Mouse (Mus musculus) kidney, adult 2 months (tissue): ENCODE measurements at regions not wholly inside any gene's neighbourhood (a gene's known extent, or its start where the extent isn't known, plus 50 kb on each side); places are given as distances from the start of the nearest gene placed in this dataset.

Experiments
- DNase-seq: peaks from one replicate; pipeline ENCODE4 v3.0.0; 2021
- H3K27ac ChIP-seq: fragments of 200-500 bp; 2 replicates; pipeline ENCODE4 v1.5.1; 2012; ENCODE audit warnings: low read depth, low read length, control low read depth, inconsistent platforms; ENCODE audit not compliant: insufficient read depth
- H3K27me3 ChIP-seq: fragments of 200-500 bp; replicated peaks from 2 replicates; pipeline ENCODE4 v1.6.1; 2012; ENCODE audit warnings: mild to moderate bottlenecking, moderate library complexity, low read length, inconsistent platforms; ENCODE audit not compliant: control insufficient read depth, insufficient read depth
- H3K36me3 ChIP-seq: fragments of 200-500 bp; 2 replicates; pipeline ENCODE4 v1.6.1; 2012; ENCODE audit warnings: mild to moderate bottlenecking, moderate library complexity, low read length, inconsistent platforms; ENCODE audit not compliant: control insufficient read depth, insufficient read depth
- H3K4me1 ChIP-seq: fragments of 200-500 bp; 2 replicates; pipeline ENCODE4 v1.6.1; 2011; ENCODE audit warnings: low read length; ENCODE audit not compliant: control insufficient read depth, insufficient read depth
- H3K4me3 ChIP-seq: fragments of 200-500 bp; 2 replicates; pipeline ENCODE4 v1.5.1; 2011; ENCODE audit warnings: mild to moderate bottlenecking, low read depth, low read length, control low read depth; ENCODE audit not compliant: insufficient read depth
- CTCF ChIP-seq: fragments of 200-500 bp; conservative IDR thresholded peaks from 2 replicates; pipeline ENCODE4 v1.5.1; 2011; ENCODE audit warnings: low read depth, mild to moderate bottlenecking, control low read depth, low read length, moderate library complexity, mixed read lengths; ENCODE audit not compliant: insufficient read depth, insufficient read length
- POLR2A ChIP-seq: fragments of 200-500 bp; IDR thresholded peaks from one replicate; pipeline ENCODE4 v1.6.1; 2011; ENCODE audit warnings: low read depth, low read length, control low read depth
- WGBS: fragments of 180-500 bp; shearing (Covaris S2); methylation state at CpG from one replicate; pipeline ENCODE4 v1.1.7; 2018; 5-methylcytosine and 5-hydroxymethylcytosine counted together

DNA sequence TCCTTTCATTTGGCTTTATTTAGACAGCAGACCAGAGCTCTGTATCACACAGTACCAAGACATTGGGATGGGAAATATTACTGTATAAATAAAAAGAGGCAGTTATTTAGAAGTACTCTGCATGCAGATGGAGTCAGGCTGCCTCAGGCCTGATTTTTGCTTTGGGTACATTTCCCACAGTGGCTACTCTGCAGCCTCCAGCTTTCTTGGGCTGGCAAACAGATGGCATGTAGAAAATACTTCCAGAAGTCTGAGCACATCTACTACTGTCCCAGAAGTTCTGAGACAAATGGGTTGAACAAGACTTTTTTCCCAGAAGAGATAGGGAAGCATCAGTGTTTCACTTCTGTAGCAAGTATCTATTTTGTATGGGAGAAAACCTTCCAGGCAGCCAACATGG, 229.8 kb upstream of the Far2 start:
- no peaks in the 10 kb centered on the region for H3K36me3 ChIP-seq
- H3K27me3 ChIP-seq = no peaks in the 10 kb centered on the region; the same call in 1 of the 2 replicates
- no peaks in the 10 kb centered on the region for H3K4me1 ChIP-seq
- DNase-seq = no peak
- H3K27ac ChIP-seq = no peak overlapping the region
- TF ChIP-seq POLR2A (no peak), CTCF (no peak)
- H3K4me3 ChIP-seq = no peak overlapping the region

GRCm38 (mm10) chr6:147822215-147822614, 224.8 kb upstream of the Far2 start:
- TF ChIP-seq POLR2A (no peak), CTCF (no peak)
- WGBS = 8% methylated on average over 4 of the region's 4 CpGs
- Histone ChIP-seq H3K4me1 (no peaks in the 10 kb centered on the region), H3K27ac (no peak overlapping the region), H3K36me3 (no peaks in the 10 kb centered on the region), H3K27me3 (no peaks in the 10 kb centered on the region), H3K4me3 (no peak overlapping the region)
- no peak for DNase-seq

- TF ChIP-seq CTCF (no peak), POLR2A (no peak)
- Histone ChIP-seq H3K27ac (no peak overlapping the region), H3K4me1 (no peaks in the 10 kb centered on the region), H3K27me3 (no peaks in the 10 kb centered on the region), H3K36me3 (no peaks in the 10 kb centered on the region), H3K4me3 (no peak overlapping the region)
- 71% methylated on average over 3 of the region's 3 CpGs for WGBS
- no peak for DNase-seq
These were observed 214.5 kb upstream of the Far2 start for GRCm38 (mm10) chr6:147832521-147832920.

DNA sequence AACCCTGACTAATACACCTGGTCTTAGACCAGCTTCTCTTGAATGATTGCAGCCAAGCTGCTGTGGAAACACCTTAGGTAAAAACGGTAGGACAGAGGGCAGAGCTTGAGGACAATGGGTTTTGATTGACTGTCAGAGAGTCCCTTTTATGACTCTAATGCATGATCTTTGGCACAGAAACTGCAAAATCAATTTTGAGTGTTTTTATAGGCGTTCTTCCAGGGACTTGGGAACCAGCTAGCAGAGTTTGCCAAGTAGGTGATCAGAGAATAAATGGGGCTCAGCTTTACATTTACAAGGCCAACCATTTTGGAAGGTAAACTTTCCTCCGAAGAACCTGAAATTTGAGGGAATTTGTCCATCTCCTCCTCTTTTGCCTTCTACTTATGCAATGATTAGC, 213.6 kb upstream of the Far2 start:
- DNase-seq = no peak
- Histone ChIP-seq H3K27ac (no peak overlapping the region), H3K4me1 (no peaks in the 10 kb centered on the region), H3K4me3 (no peak overlapping the region), H3K36me3 (no peaks in the 10 kb centered on the region), H3K27me3 (no peaks in the 10 kb centered on the region)
- TF ChIP-seq CTCF (no peak), POLR2A (no peak)
- WGBS = 74% methylated on average over 3 of the region's 3 CpGs

DNA sequence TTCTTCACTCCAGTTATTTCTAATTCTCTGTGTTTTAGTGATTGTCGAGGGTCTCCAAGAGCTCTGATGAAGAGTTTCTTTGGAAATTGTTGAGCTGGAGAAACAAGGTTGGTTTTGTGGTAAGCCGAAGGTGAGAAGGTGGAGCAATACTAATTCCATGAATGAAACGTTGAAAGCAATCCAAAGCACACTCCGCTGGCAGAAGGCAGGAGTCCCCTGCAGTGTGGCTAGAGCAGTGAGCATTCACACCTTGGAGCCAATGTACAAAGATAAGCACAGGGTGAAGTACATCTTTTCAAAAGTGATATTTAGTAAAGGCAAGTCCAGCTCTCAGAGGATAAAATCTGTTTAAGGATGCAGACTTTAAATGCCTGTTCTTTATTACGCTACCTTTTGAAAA, 208.2 kb upstream of the Far2 start:
- Histone ChIP-seq H3K36me3 (no peaks in the 10 kb centered on the region), H3K27me3 (no peaks in the 10 kb centered on the region), H3K27ac (no peak overlapping the region), H3K4me1 (no peaks in the 10 kb centered on the region), H3K4me3 (no peak overlapping the region)
- 78% methylated on average over 5 of the region's 5 CpGs for WGBS
- TF ChIP-seq CTCF (no peak), POLR2A (no peak)
- no peak for DNase-seq

DNA sequence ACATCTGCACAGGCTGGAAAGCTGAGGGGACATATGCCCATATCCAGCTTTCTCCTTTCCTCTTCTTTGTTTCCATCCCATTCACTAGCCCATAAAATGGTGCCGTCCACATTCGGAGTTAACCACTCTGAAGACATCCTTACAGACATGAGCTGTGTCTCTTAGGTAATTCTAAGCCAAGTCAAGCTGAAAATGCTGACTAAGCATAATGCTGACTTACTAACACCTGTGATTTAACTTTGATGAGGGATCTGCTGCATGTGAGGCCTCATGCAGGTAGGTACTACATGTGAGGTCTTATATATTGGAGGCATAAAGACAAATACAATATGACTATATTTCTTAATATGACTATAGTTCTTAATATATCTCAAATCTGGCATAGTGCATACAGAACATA, 197.1 kb upstream of the Far2 start:
- DNase-seq = no peak
- no peak overlapping the region for H3K4me3 ChIP-seq
- no peak overlapping the region for H3K27ac ChIP-seq
- H3K36me3 ChIP-seq = no peaks in the 10 kb centered on the region
- 85% methylated on average over 2 of the region's 2 CpGs for WGBS
- no peaks in the 10 kb centered on the region for H3K27me3 ChIP-seq
- TF ChIP-seq POLR2A = no peak
- TF ChIP-seq CTCF = no peak
- H3K4me1 ChIP-seq = no peaks in the 10 kb centered on the region

GRCm38 (mm10) chr6:147861116-147861515, 185.9 kb upstream of the Far2 start:
- H3K36me3 ChIP-seq = no peaks in the 10 kb centered on the region
- no peak for TF ChIP-seq POLR2A
- TF ChIP-seq CTCF = no peak
- WGBS = 49% methylated on average over 2 of the region's 2 CpGs
- H3K27me3 ChIP-seq = no peaks in the 10 kb centered on the region
- H3K27ac ChIP-seq = no peak overlapping the region
- H3K4me1 ChIP-seq = no peaks in the 10 kb centered on the region
- H3K4me3 ChIP-seq = no peak overlapping the region
- no peak for DNase-seq

DNA sequence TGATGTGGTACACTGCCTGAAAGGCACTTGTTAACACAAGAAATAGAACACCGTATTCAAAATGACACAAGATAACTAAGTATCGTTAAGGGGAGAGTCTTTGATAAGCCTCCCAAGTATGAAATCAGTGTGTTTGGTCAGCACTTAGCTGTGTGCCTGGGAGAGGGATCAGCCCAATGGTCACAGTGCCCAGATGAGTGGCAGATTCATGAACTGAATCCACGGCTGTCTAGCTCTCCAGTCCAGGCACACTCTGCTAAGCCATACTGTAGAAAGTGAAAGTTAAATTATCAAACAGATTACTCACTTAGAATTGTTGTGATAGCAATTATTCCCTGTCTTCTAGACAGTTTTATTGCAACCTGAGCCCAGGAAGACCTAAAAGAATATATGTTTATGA, 176.0 kb upstream of the Far2 start:
- DNase-seq = no peak
- 34% methylated on average over 3 of the region's 3 CpGs for whole genome bisulfite sequencing

More for the DNA sequence above, 176.0 kb upstream of the Far2 start:
- H3K27ac ChIP-seq = no peak overlapping the region
- H3K27me3 ChIP-seq = no peaks in the 10 kb centered on the region
- TF ChIP-seq CTCF (no peak), POLR2A (no peak)
- H3K4me3 ChIP-seq = no peak overlapping the region
- H3K4me1 ChIP-seq = no peaks in the 10 kb centered on the region
- no peaks in the 10 kb centered on the region for H3K36me3 ChIP-seq
